Mouse (Mus musculus) forebrain, postnatal 0 days (tissue): ENCODE measurements at regions not wholly inside any gene's neighbourhood (a gene's known extent, or its start where the extent isn't known, plus 50 kb on each side); places are given as distances from the start of the nearest gene placed in this dataset.

Experiments used
- ATAC-seq: fragments of 200-750 bp; cut with Nextera tagmentation; 2 replicates; pipeline ENCODE4 v1.8.0; 2017; ENCODE audit warnings: mild to moderate bottlenecking, moderate library complexity
- DNase-seq: peaks from one replicate; pipeline ENCODE4 v3.0.0-alpha.2; 2015
- H3K27ac ChIP-seq: fragments of 300-500 bp; sonication (generic); 2 replicates; pipeline ENCODE4 v1.5.1; 2014; ENCODE audit warnings: low read depth, mild to moderate bottlenecking, antibody characterized with exemption, low read length, moderate library complexity, mixed read lengths
- H3K27me3 ChIP-seq: fragments of 300-500 bp; sonication (generic); 2 replicates; pipeline ENCODE4 v1.6.1; 2014; ENCODE audit warnings: mild to moderate bottlenecking, low read length, mixed read lengths; ENCODE audit not compliant: insufficient read depth
- H3K36me3 ChIP-seq: fragments of 300-500 bp; sonication (generic); 2 replicates; pipeline ENCODE4 v1.6.1; 2014; ENCODE audit warnings: mild to moderate bottlenecking, moderate library complexity; ENCODE audit not compliant: insufficient read depth
- H3K4me1 ChIP-seq: fragments of 300-500 bp; sonication (generic); 2 replicates; pipeline ENCODE4 v1.6.1; 2014; ENCODE audit warnings: antibody characterized with exemption; ENCODE audit not compliant: insufficient read depth
- H3K4me2 ChIP-seq: fragments of 300-500 bp; sonication (generic); 2 replicates; pipeline ENCODE4 v1.6.1; 2014; ENCODE audit warnings: low read depth, mild to moderate bottlenecking, moderate library complexity
- H3K4me3 ChIP-seq: fragments of 300-500 bp; sonication (generic); 2 replicates; pipeline ENCODE4 v1.5.1; 2014; ENCODE audit warnings: low read depth, low read length, mixed read lengths
- H3K9ac ChIP-seq: fragments of 300-500 bp; sonication (generic); 2 replicates; pipeline ENCODE4 v1.6.1; 2014; ENCODE audit warnings: mild to moderate bottlenecking
- H3K9me3 ChIP-seq: fragments of 300-500 bp; sonication (generic); 2 replicates; pipeline ENCODE4 v1.6.1; 2016; ENCODE audit warnings: low read length
- CTCF ChIP-seq: sonication (generic); IDR thresholded peaks from 2 replicates; pipeline ENCODE4 v1.5.1; 2016; ENCODE audit warnings: antibody characterized with exemption, control low read depth, low read depth
- WGBS: fragments of 180-500 bp; shearing (Covaris S2); extraction: QIAGEN DNeasy Blood & Tissue Kit; methylation state at CpG from one replicate; pipeline ENCODE4 v1.1.7; 2014; 5-methylcytosine and 5-hydroxymethylcytosine counted together

- no peak overlapping the region for H3K4me3 ChIP-seq
- no peaks in the 10 kb centered on the region for H3K36me3 ChIP-seq
- no peak overlapping the region for H3K27ac ChIP-seq
- DNase-seq (no peak), ATAC-seq (no peak)
- TF ChIP-seq CTCF = peak; percentile 59
- H3K4me2 ChIP-seq = no peak overlapping the region
- no peaks in the 10 kb centered on the region; the same call in 1 of the 2 replicates for H3K27me3 ChIP-seq
- no peaks in the 10 kb centered on the region for H3K4me1 ChIP-seq
- no peak overlapping the region for H3K9ac ChIP-seq
- WGBS = 86% methylated on average over 2 of the region's 2 CpGs
- no peaks in the 10 kb centered on the region for H3K9me3 ChIP-seq
These were observed 81.3 kb downstream of the Hsd17b3 start for GRCm38 (mm10) chr13:64007688-64008087.

GRCm38 (mm10) chr13:64002945-64003459, 86.0 kb downstream of the Hsd17b3 start:
- ATAC-seq = peak; percentile 61
- whole genome bisulfite sequencing = 10% methylated on average over 6 of the region's 6 CpGs
- TF ChIP-seq CTCF = no peak
- no peak for DNase-seq
- Histone ChIP-seq H3K27ac (no peak overlapping the region), H3K4me3 (no peak overlapping the region), H3K9me3 (no peaks in the 10 kb centered on the region), H3K9ac (no peak overlapping the region), H3K36me3 (no peaks in the 10 kb centered on the region), H3K4me2 (no peak overlapping the region), H3K27me3 (peaks cover 8% of the 10 kb centered on the region; the same call in 1 of the 2 replicates), H3K4me1 (no peaks in the 10 kb centered on the region)

GRCm38 (mm10) chr13:64000303-64000702, 88.7 kb downstream of the Hsd17b3 start:
- 85% methylated on average over 6 of the region's 6 CpGs for WGBS
- no peak for DNase-seq

GRCm38 (mm10) chr13:63998647-63999046, 90.4 kb downstream of the Hsd17b3 start:
- no peaks in the 10 kb centered on the region for H3K4me1 ChIP-seq
- peaks cover 8% of the 10 kb centered on the region; the same call in 1 of the 2 replicates for H3K27me3 ChIP-seq

More at GRCm38 (mm10) chr13:64000303-64000702, 88.7 kb downstream of the Hsd17b3 start:
- Histone ChIP-seq H3K27me3 (peaks cover 8% of the 10 kb centered on the region; the same call in 1 of the 2 replicates), H3K9ac (no peak overlapping the region), H3K9me3 (no peaks in the 10 kb centered on the region), H3K4me3 (no peak overlapping the region), H3K4me1 (no peaks in the 10 kb centered on the region), H3K4me2 (no peak overlapping the region), H3K27ac (no peak overlapping the region), H3K36me3 (no peaks in the 10 kb centered on the region)
- no peak for TF ChIP-seq CTCF
- ATAC-seq = no peak

GRCm38 (mm10) chr13:63993857-63994477, 95.1 kb downstream of the Hsd17b3 start:
- no peak for TF ChIP-seq CTCF
- ATAC-seq = peak; percentile 87
- no peak overlapping the region for H3K4me2 ChIP-seq
- no peak overlapping the region for H3K4me3 ChIP-seq
- H3K27me3 ChIP-seq = peaks cover 37% of the 10 kb centered on the region
- no peak overlapping the region for H3K9ac ChIP-seq
- peak; percentile 79 for DNase-seq
- H3K27ac ChIP-seq = no peak overlapping the region
- no peaks in the 10 kb centered on the region for H3K9me3 ChIP-seq
- no peaks in the 10 kb centered on the region for H3K36me3 ChIP-seq
- H3K4me1 ChIP-seq = no peaks in the 10 kb centered on the region
- WGBS = 58% methylated on average over 12 of the region's 12 CpGs

More at GRCm38 (mm10) chr13:63998647-63999046, 90.4 kb downstream of the Hsd17b3 start:
- ATAC-seq = no peak
- Histone ChIP-seq H3K27ac (no peak overlapping the region), H3K9me3 (no peaks in the 10 kb centered on the region), H3K9ac (no peak overlapping the region), H3K4me3 (no peak overlapping the region), H3K36me3 (no peaks in the 10 kb centered on the region), H3K4me2 (no peak overlapping the region)
- no peak for TF ChIP-seq CTCF
- 52% methylated on average over 10 of the region's 10 CpGs for WGBS
- no peak for DNase-seq

- ATAC-seq (no peak), DNase-seq (no peak)
- H3K4me1 ChIP-seq = no peaks in the 10 kb centered on the region
- H3K27me3 ChIP-seq = peaks cover 46% of the 10 kb centered on the region
- no peaks in the 10 kb centered on the region for H3K36me3 ChIP-seq
- no peak overlapping the region for H3K4me3 ChIP-seq
- 67% methylated on average over 1 of the region's 1 CpGs for WGBS
- no peak overlapping the region for H3K4me2 ChIP-seq
- no peak for TF ChIP-seq CTCF
- H3K27ac ChIP-seq = no peak overlapping the region
- no peak overlapping the region for H3K9ac ChIP-seq
- H3K9me3 ChIP-seq = no peaks in the 10 kb centered on the region
These were observed 96.0 kb downstream of the Hsd17b3 start for GRCm38 (mm10) chr13:63992989-63993388.

- H3K4me2 ChIP-seq = no peak overlapping the region
- WGBS = 16% methylated on average over 8 of the region's 8 CpGs
- peak; percentile 55 for TF ChIP-seq CTCF
- H3K9me3 ChIP-seq = no peaks in the 10 kb centered on the region
- H3K27ac ChIP-seq = no peak overlapping the region
- H3K27me3 ChIP-seq = peaks cover 66% of the 10 kb centered on the region
- H3K4me3 ChIP-seq = no peak overlapping the region
- DNase-seq = peak; percentile 47
- H3K4me1 ChIP-seq = no peaks in the 10 kb centered on the region
- H3K9ac ChIP-seq = peak overlapping the region; percentile 25; the same call in 1 of the 2 replicates
- ATAC-seq = peak; percentile 13; the same call in 1 of the 2 replicates
- no peaks in the 10 kb centered on the region for H3K36me3 ChIP-seq
These were observed 98.5 kb downstream of the Hsd17b3 start for GRCm38 (mm10) chr13:63990480-63990958.
